Mouse (Mus musculus) C2C12 (cell line): ENCODE results near the gene Sucnr1. TPM values are rescaled to one million over a fixed set of nuclear protein-coding genes. Genes with fewer than 3 reads are reported as not detected.
"Not testable (repeated sequence)": the region's sequence is repeated elsewhere in the genome, so short reads cannot be mapped to it uniquely, and the experiment has no call there.

Experiments used
- H3K27me3 ChIP-seq: one replicate; pipeline ENCODE4 v1.6.1; 2011; ENCODE audit not compliant: control insufficient read depth, insufficient read depth, insufficient read length
- H3K36me3 ChIP-seq: one replicate; pipeline ENCODE4 v1.6.1; 2011; ENCODE audit not compliant: control insufficient read depth, insufficient read depth
- H3K4me3 ChIP-seq: one replicate; pipeline ENCODE4 v1.5.1; 2011; ENCODE audit warnings: mild to moderate bottlenecking, control low read depth; ENCODE audit not compliant: poor library complexity, insufficient read depth, severe bottlenecking
- H3K79me2 ChIP-seq: one replicate; pipeline ENCODE4 v1.6.1; 2011; ENCODE audit not compliant: control insufficient read depth, insufficient read depth
- H3K79me3 ChIP-seq: one replicate; pipeline ENCODE4 v1.6.1; 2011; ENCODE audit warnings: low read depth, control low read depth
- H3ac ChIP-seq: one replicate; pipeline ENCODE3; 2011; ENCODE audit warnings: low read depth; ENCODE audit not compliant: control insufficient read depth, insufficient read length
- CEBPB ChIP-seq: IDR thresholded peaks from one replicate; pipeline ENCODE4 v1.6.1; 2011; ENCODE audit warnings: low read depth, mild to moderate bottlenecking, control low read depth, moderate library complexity
- CTCF ChIP-seq: IDR thresholded peaks from one replicate; pipeline ENCODE4 v1.5.1; 2011; ENCODE audit not compliant: control insufficient read depth, insufficient read depth, insufficient read length
- FOSL1 ChIP-seq: IDR thresholded peaks from one replicate; pipeline ENCODE4 v1.8.0; 2011; ENCODE audit warnings: mild to moderate bottlenecking, low read length; ENCODE audit not compliant: poor library complexity, insufficient read depth, severe bottlenecking
- MAX ChIP-seq: IDR thresholded peaks from one replicate; pipeline ENCODE4 v1.6.1; 2011; ENCODE audit warnings: mild to moderate bottlenecking, control low read depth
- MYOD1 ChIP-seq: IDR thresholded peaks from one replicate; pipeline ENCODE4 v1.6.1; 2011; ENCODE audit warnings: low read depth; ENCODE audit not compliant: control insufficient read depth, insufficient read length
- MYOG ChIP-seq: IDR thresholded peaks from one replicate; pipeline ENCODE4 v1.6.1; 2011; ENCODE audit not compliant: control insufficient read depth, insufficient read length; ENCODE audit errors: extremely low read depth
- USF1 ChIP-seq: IDR thresholded peaks from one replicate; pipeline ENCODE4 v1.6.1; 2011; ENCODE audit warnings: low read depth, mild to moderate bottlenecking, control low read depth, moderate library complexity
- polyA plus RNA-seq: library from polyadenylated mRNA; unstranded; fragments of >200 nt; fragmentation: generic; extraction: Trizol; gene quantifications from one replicate; pipeline ENCODE4 v1.2.1, GENCODE M21; 2012; ENCODE audit warnings: missing spikeins

Gene Sucnr1
- polyA plus RNA-seq, 1 experiment = not detected

- no peak overlapping the region for H3K4me3 ChIP-seq
- TF ChIP-seq MAX = no peak
- no peak for TF ChIP-seq USF1
- TF ChIP-seq FOSL1 = no peak
- TF ChIP-seq MYOG = no peak
- no peak for TF ChIP-seq CTCF
- no peak for TF ChIP-seq MYOD1
- TF ChIP-seq CEBPB = no peak
- H3K36me3 ChIP-seq = no peaks in the 10 kb centered on the region
- H3K79me2 ChIP-seq = no peaks in the 10 kb centered on the region
- no peak overlapping the region for H3ac ChIP-seq
- no peaks in the 10 kb centered on the region for H3K27me3 ChIP-seq
- H3K79me3 ChIP-seq = no peaks in the 10 kb centered on the region
Measured at GRCm38 (mm10) chr3:60094386-60095156, 12.9 kb downstream of the Sucnr1 start.

- TF ChIP-seq MYOG = no peak
- no peak for TF ChIP-seq FOSL1
- no peak for TF ChIP-seq USF1
Measured at GRCm38 (mm10) chr3:60096941-60097340, 15.3 kb downstream of the Sucnr1 start.

GRCm38 (mm10) chr3:60097485-60097884, 15.8 kb downstream of the Sucnr1 start:
- H3K4me3 ChIP-seq = no peak overlapping the region
- no peaks in the 10 kb centered on the region for H3K79me3 ChIP-seq
- H3K36me3 ChIP-seq = no peaks in the 10 kb centered on the region
- no peaks in the 10 kb centered on the region for H3K79me2 ChIP-seq
- TF ChIP-seq CEBPB = no peak
- no peak for TF ChIP-seq MYOD1
- no peak for TF ChIP-seq USF1
- no peak for TF ChIP-seq MAX
- TF ChIP-seq MYOG = no peak
- TF ChIP-seq CTCF = no peak
- TF ChIP-seq FOSL1 = no peak
- no peak overlapping the region for H3ac ChIP-seq
- no peaks in the 10 kb centered on the region for H3K27me3 ChIP-seq

More at GRCm38 (mm10) chr3:60096941-60097340, 15.3 kb downstream of the Sucnr1 start:
- H3K36me3 ChIP-seq = no peaks in the 10 kb centered on the region
- no peaks in the 10 kb centered on the region for H3K27me3 ChIP-seq
- H3K79me3 ChIP-seq = no peaks in the 10 kb centered on the region
- H3K4me3 ChIP-seq = no peak overlapping the region
- H3ac ChIP-seq = no peak overlapping the region
- H3K79me2 ChIP-seq = no peaks in the 10 kb centered on the region

GRCm38 (mm10) chr3:60098521-60098920, 16.9 kb downstream of the Sucnr1 start:
- no peak overlapping the region for H3K4me3 ChIP-seq
- no peak overlapping the region for H3ac ChIP-seq
- H3K27me3 ChIP-seq = no peaks in the 10 kb centered on the region
- no peaks in the 10 kb centered on the region for H3K36me3 ChIP-seq
- no peaks in the 10 kb centered on the region for H3K79me3 ChIP-seq
- no peaks in the 10 kb centered on the region for H3K79me2 ChIP-seq
- TF ChIP-seq USF1 (no peak), MYOD1 (no peak), MAX (no peak), CEBPB (no peak)

- no peaks in the 10 kb centered on the region for H3K79me2 ChIP-seq
- no peaks in the 10 kb centered on the region for H3K36me3 ChIP-seq
- TF ChIP-seq CEBPB (no peak), CTCF (no peak), FOSL1 (no peak), MYOG (no peak), MAX (no peak), USF1 (no peak), MYOD1 (no peak)
- H3ac ChIP-seq = no peak overlapping the region
- no peaks in the 10 kb centered on the region for H3K27me3 ChIP-seq
- H3K79me3 ChIP-seq = no peaks in the 10 kb centered on the region
- no peak overlapping the region for H3K4me3 ChIP-seq
Measured at GRCm38 (mm10) chr3:60104462-60105109, 22.9 kb downstream of the Sucnr1 start.

GRCm38 (mm10) chr3:60106446-60106845, 24.8 kb downstream of the Sucnr1 start:
- H3K27me3 ChIP-seq, H3ac ChIP-seq, H3K79me2 ChIP-seq, H3K4me3 ChIP-seq, H3K36me3 ChIP-seq, H3K79me3 ChIP-seq: not testable (repeated sequence)
